Mouse (Mus musculus) erythroblast, embryonic 14.5 days (primary cell): Measurements from ENCODE around the gene Gsk3a. TPM values are rescaled to one million over a fixed set of nuclear protein-coding genes. Genes with fewer than 3 reads are reported as not detected.

Source experiments
- H3K27me3 ChIP-seq: 2 replicates; pipeline ENCODE4 v1.6.1; 2012; ENCODE audit warnings: inconsistent platforms; ENCODE audit not compliant: control insufficient read depth
- H3K36me3 ChIP-seq: 2 replicates; pipeline ENCODE4 v1.6.1; 2012; ENCODE audit warnings: mild to moderate bottlenecking, inconsistent platforms; ENCODE audit not compliant: control insufficient read depth
- H3K4me1 ChIP-seq: 2 replicates; pipeline ENCODE4 v1.6.1; 2012; ENCODE audit warnings: inconsistent platforms; ENCODE audit not compliant: control insufficient read depth
- H3K4me3 ChIP-seq: replicated peaks from 2 replicates; pipeline ENCODE3; 2012; ENCODE audit warnings: moderate library complexity, mild to moderate bottlenecking, inconsistent platforms
- H3K9me3 ChIP-seq: 2 replicates; pipeline ENCODE4 v1.6.1; 2012; ENCODE audit warnings: low read length, inconsistent platforms, mixed read lengths; ENCODE audit not compliant: control insufficient read depth
- GATA1 ChIP-seq: IDR thresholded peaks from 2 replicates; pipeline ENCODE4 v1.6.1; 2012; ENCODE audit warnings: low read length, inconsistent platforms, mixed read lengths
- TAL1 ChIP-seq: IDR thresholded peaks from 3 replicates; pipeline ENCODE4 v1.6.1; 2012; ENCODE audit warnings: low read length, inconsistent platforms, mixed read lengths
- polyA plus RNA-seq: library from polyadenylated mRNA; stranded (reverse); fragments of >175 nt; gene quantifications from 2 replicates; pipeline ENCODE4 v1.2.3, GENCODE M21; 2012

The Gsk3a gene
- polyA plus RNA-seq, 1 experiment, result 30.9 TPM

DNA sequence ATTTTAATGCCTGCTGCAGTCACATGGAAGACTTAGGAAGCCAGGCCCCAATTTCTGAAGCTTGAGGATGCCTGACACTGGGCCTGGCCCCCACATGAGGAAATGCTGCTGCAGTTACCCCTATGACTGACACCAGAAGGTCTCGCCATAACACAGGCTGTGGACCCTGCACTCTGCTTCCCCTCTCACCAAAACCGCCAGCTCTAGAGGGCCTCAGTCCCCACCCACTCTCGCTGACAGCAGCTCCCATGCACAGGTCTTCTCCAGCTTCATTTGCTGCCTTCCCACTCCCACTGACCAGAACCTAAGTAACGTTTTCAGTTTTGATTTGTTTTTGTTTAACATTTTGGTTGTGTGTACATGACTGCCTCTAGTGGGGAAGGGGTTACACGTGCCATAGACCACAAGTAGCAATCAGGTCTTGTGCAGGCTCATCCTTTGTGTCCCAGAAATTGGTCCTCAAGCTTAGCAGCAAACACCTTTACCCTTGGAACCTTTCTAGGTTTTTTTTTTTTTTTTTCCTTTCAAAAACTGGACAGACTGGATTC, 5.5 kb downstream of the Gsk3a start:
- H3K27me3 ChIP-seq, result no peaks in the 10 kb centered on the region
- no peak overlapping the region for H3K4me3 ChIP-seq
- peaks cover 92% of the 10 kb centered on the region for H3K36me3 ChIP-seq
- H3K9me3 ChIP-seq, result no peaks in the 10 kb centered on the region
- no peak for TF ChIP-seq GATA1
- TF ChIP-seq TAL1, result no peak
- peaks cover 74% of the 10 kb centered on the region for H3K4me1 ChIP-seq

DNA sequence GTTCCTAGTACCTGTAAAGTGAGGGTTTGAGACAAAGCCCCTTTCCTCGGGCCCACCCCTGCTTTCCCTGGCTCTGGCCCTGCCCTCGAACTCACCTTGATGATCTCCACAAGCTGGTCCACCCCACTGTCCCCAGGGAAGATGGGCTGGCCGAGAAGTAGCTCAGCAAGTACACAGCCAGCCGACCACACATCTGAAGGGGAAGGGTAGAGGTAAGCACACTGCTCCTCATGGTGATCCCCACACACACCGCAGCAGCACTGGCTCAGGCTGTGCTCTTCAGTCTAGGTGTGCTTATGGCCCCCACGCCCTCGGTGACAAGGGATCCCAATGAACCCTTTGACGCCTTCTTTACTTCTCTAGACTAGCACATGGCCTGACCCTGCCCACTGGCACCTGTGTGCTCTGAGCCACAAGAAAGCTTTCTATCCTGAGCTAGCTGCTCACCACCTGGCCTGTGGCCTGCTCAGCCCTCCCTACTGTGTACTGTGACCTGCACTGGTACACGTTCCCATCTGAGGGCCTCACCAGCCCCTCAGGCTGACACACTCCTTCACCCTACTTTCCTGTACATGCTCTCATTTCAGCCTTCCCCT, 6.9 kb downstream of the Gsk3a start:
- H3K9me3 ChIP-seq, result no peaks in the 10 kb centered on the region
- H3K27me3 ChIP-seq, result no peaks in the 10 kb centered on the region; the same call in 1 of the 2 replicates
- H3K4me3 ChIP-seq, result no peak overlapping the region
- TF ChIP-seq GATA1 (no peak), TAL1 (no peak)
- H3K4me1 ChIP-seq, result peaks cover 72% of the 10 kb centered on the region
- peaks cover 100% of the 10 kb centered on the region for H3K36me3 ChIP-seq

DNA sequence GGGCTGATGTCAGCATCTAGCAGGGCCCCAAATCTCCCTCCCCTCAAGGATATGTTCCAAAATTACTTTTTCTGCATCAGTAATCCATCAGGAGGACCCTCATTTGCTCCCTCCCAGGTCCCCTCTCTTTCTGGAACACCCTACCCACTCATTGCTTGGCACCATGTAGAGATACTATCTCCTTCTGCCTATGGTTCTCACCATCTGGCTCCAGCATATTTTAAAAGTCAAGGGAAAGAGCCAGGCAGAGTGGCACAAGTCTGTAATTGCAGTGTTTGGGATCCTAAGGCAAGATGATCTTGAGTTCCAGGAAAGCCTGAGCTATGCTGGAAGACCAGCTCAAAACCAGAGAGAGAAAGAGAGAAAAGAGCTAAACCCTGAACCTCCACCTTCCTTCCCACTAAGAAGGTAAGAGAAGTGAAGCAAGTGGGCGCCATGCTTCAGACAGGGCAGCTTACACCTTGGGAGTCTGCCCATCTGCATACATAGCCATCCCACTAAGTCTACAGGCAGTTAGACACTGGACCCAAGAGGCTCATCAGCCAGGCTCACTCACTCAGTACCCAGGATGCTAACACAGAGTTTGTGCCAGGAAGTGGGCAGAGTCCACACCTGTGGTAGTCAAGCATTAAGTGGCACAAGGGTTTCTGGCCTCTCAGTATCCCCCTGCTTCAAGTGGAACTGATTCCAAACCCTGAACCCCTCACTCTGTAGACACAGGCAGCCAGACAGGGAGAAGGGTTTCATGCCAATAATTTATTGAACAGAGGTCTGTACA, 9.9 kb downstream of the Gsk3a start:
- Histone ChIP-seq H3K36me3 (peaks cover 100% of the 10 kb centered on the region), H3K4me3 (no peak overlapping the region), H3K27me3 (no peaks in the 10 kb centered on the region; the same call in 1 of the 2 replicates), H3K4me1 (peaks cover 68% of the 10 kb centered on the region), H3K9me3 (0 out of 2 replicates have a peak, but pooled peaks cover 2% of the 10 kb centered on the region)
- TF ChIP-seq GATA1 (no peak), TAL1 (no peak)

DNA sequence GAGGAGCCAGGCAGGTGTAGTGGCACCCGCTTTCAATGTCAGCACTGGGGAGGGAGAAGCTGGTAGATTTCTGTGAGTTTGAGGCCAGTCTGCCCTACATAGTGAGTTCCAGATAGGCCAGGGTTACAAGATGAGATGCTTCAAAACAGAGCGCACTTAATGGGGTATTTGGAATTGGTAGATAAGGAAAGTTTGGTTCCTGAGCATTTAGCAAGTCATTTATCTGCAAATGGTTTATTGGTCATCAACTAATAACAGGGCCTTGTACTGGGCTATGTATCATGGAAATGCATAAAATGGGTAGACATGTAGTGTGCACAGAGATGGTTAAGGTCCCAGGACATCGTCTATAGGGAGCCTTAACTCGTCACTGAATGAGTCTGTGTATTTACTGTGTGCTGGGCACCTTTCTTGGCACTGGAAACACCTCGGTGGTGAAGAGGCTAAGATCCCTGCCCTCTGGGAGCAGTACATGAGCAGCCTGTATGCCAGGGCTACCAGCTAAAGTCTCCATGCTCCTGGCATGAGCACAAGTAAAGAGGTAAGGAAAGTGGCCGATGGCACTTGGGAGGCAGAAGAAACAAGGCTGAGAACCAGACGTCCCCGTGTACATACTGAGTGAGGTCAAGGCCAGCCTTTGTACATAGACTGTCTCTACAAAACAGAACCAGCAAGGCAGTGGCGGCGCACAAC, 15.2 kb downstream of the Gsk3a start:
- Histone ChIP-seq H3K9me3 (0 out of 2 replicates have a peak, but pooled peaks cover 2% of the 10 kb centered on the region), H3K4me3 (peak overlapping the region; percentile 68), H3K4me1 (peaks cover 74% of the 10 kb centered on the region), H3K27me3 (no peaks in the 10 kb centered on the region; the same call in 1 of the 2 replicates), H3K36me3 (peaks cover 71% of the 10 kb centered on the region)
- peak; percentile 33; the same call in 1 of the 2 replicates for TF ChIP-seq GATA1
- no peak for TF ChIP-seq TAL1

DNA sequence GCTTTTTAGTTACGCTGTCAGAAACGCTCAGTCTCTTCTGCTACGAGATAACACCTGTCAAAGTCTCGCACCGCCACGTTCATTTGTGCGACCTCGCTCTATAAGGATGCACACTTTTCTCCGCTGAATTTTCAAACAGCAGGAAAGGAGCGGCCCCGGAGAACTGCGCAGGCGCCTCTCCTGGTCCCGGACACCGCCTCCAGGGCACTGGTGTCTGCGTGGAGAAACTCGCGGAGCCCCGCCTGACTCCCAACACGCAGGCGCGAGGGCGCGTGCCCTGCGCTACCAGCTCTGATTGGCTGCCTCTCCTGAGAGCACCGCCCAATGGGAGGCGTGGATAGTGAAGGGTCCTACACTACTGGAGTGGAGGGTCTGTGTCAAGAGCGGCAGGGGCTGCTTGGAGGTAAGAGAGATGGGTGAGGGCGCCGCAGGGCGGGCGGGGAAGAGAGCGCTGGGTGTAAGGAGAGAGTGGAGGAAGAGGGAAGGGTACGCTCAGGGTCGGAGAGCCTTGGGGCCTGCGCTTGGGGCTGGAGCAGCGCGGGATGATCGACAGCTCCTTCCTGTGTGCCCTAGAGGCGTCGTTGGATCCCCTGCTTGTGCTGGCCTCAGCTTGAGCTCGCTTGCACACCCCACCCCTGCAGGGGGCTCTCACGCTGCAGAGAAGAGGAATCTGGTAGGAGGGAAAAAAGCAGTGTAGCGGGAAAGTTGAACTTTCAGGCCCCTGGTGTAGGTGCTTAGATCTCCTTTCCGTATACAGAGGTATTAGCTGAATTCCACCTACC, 16.4 kb downstream of the Gsk3a start, which contains the start of gene Zfp526:
TSS of gene Zfp526 (plus strand) at position 324 of the 782 bp plus-strand sequence.
- Histone ChIP-seq H3K4me3 (peak within 1 kb of the TSS; percentile 68), H3K9me3 (0 out of 2 replicates have a peak, but pooled peaks cover 2% of the 10 kb centered on the region), H3K4me1 (peaks cover 74% of the 10 kb centered on the region), H3K27me3 (no peaks in the 10 kb centered on the region; the same call in 1 of the 2 replicates), H3K36me3 (peaks cover 70% of the 10 kb centered on the region)
- TF ChIP-seq TAL1 (no peak), GATA1 (no peak)

DNA sequence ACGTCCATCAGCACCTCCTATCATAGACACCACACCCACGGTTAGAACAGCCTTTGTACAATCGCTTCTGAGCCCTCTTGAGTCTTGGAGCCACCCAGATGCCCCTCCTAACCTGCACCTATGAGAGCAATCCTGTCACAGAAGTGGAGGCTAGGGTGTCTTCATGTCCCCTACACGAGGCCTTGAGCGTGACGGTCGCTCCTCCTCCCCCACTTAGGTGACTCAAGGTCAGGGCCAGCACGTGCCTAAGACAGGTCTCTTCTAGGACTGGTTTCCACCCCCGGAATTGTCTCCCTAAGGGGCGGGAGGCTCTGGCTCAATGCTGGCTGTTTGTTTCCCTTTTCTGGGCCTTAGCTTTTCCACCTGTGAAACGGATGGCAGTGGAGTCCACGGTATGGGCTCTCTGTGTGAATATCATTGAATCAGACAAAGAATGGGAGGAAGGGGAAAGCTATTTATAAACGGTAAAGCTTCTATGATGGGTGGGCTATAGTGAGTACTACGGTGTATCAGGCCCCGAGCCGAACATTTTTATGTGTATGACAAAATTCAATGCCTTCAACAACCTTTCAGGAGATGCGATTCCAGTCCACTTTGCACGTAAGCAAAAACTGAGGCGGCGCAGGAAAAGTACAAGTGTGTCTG, 17.1 kb downstream of the Gsk3a start, which contains the start of gene Dedd2:
TSS of gene Dedd2 (minus strand) at position 159 of the 645 bp plus-strand sequence.
- no peaks in the 10 kb centered on the region; the same call in 1 of the 2 replicates for H3K27me3 ChIP-seq
- peaks cover 71% of the 10 kb centered on the region for H3K4me1 ChIP-seq
- TF ChIP-seq TAL1 (no peak), GATA1 (no peak)
- H3K36me3 ChIP-seq, result peaks cover 70% of the 10 kb centered on the region
- H3K4me3 ChIP-seq, result peak within 1 kb of the TSS; percentile 68
- H3K9me3 ChIP-seq, result 0 out of 2 replicates have a peak, but pooled peaks cover under 1% of the 10 kb centered on the region

DNA sequence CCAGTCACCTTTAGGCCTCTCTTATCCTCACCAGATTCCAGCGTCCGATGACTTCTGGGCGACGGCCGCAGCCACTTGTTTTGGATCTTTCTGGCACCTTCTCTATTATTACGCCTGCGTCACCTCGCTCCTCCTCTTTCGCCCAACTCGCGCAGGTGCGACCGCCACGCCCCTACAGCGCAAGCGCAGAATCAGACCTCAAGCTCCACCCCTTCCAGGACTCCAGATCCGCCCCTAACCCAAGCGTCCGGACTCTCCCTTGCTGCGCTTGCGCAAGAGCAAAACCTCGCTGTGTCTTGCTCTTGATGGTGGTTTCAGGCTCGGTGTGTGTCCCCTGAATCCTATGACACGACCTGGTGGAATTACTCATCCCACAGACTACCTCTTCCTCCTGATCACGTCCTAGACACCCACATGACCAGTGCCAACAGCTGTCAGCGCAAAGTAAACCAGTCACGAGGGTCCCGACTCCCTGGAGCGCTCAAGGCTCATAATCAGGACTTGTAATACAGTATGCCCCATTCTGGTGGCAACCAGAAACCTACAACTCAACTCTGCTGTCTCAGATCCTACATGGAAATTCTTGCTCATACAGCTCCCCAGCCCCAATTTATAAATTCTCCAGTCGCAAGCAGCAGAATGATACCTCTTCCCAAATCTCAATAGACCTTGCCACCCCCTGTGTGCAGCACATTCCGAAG, 17.7 kb downstream of the Gsk3a start:
- Histone ChIP-seq H3K4me1 (peaks cover 77% of the 10 kb centered on the region), H3K36me3 (peaks cover 70% of the 10 kb centered on the region)

More for the DNA sequence above, 17.7 kb downstream of the Gsk3a start:
- TF ChIP-seq TAL1, result no peak
- no peak for TF ChIP-seq GATA1
- peak overlapping the region; percentile 68 for H3K4me3 ChIP-seq
- H3K27me3 ChIP-seq, result no peaks in the 10 kb centered on the region
- no peaks in the 10 kb centered on the region for H3K9me3 ChIP-seq
